Mouse (Mus musculus) CH12.LX (cell line): ENCODE results near the gene Ggcx. TPM values are rescaled to one million over a fixed set of nuclear protein-coding genes. Genes with fewer than 3 reads are reported as not detected.
A peak's percentile ranks its signal among the peaks of the same experiment; 100 is the strongest.

Experiments used
- DNase-seq: peaks from one replicate; pipeline ENCODE4 v3.0.0-alpha.2; 2013; ENCODE audit errors: extremely low read depth
- H3K27ac ChIP-seq: 2 replicates; pipeline ENCODE4 v1.5.1; 2012; ENCODE audit warnings: low read depth, mild to moderate bottlenecking, control low read depth, moderate library complexity; ENCODE audit not compliant: insufficient read depth
- H3K27me3 ChIP-seq: replicated peaks from 2 replicates; pipeline ENCODE3; 2012; ENCODE audit warnings: inconsistent platforms
- H3K36me3 ChIP-seq, 2 experiments: replicated peaks in 1 of 2; 2 replicates each; pipeline versions ENCODE3 to v1.6.1; 2012; ENCODE audit warnings: inconsistent platforms in 1 of 2, low read length in 1 of 2, mild to moderate bottlenecking in 1 of 2, mixed read lengths in 1 of 2, moderate library complexity in 1 of 2; ENCODE audit not compliant: control insufficient read depth in 1 of 2, insufficient read depth in 1 of 2
- H3K4me1 ChIP-seq, 2 experiments: 2 replicates each; pipeline ENCODE4 v1.6.1; 2012; ENCODE audit warnings: inconsistent platforms in 1 of 2, moderate library complexity in 1 of 2; ENCODE audit not compliant: insufficient read depth in 2 of 2, control insufficient read depth in 1 of 2
- H3K4me2 ChIP-seq: 2 replicates; pipeline ENCODE4 v1.6.1; 2012; ENCODE audit warnings: low read depth, mild to moderate bottlenecking, control low read depth; ENCODE audit not compliant: poor library complexity, insufficient read depth, severe bottlenecking
- H3K4me3 ChIP-seq, 3 experiments: fragments of 150-350 bp in 1 of 3; sonication (generic) in 1 of 3; replicated peaks in 1 of 3; 2 replicates each; pipeline versions ENCODE3 to v1.5.1; 2011 to 2012; ENCODE audit warnings: low read depth in 2 of 3, low read length in 2 of 3, mild to moderate bottlenecking in 2 of 3, moderate library complexity in 2 of 3, control low read depth in 1 of 3, improper control_type of control experiment in 1 of 3, inconsistent platforms in 1 of 3, mixed read lengths in 1 of 3; ENCODE audit not compliant: poor library complexity in 1 of 3
- H3K79me2 ChIP-seq: replicated peaks from 2 replicates; pipeline ENCODE4 v1.6.1; 2012; ENCODE audit warnings: mild to moderate bottlenecking, moderate library complexity; ENCODE audit not compliant: control insufficient read depth, poor library complexity, insufficient read depth, severe bottlenecking; ENCODE audit errors: extremely low read depth
- H3K9ac ChIP-seq: 2 replicates; pipeline ENCODE4 v1.6.1; 2012; ENCODE audit warnings: low read depth, mild to moderate bottlenecking, control low read depth, moderate library complexity; ENCODE audit not compliant: insufficient read depth
- H3K9me3 ChIP-seq: replicated peaks from 2 replicates; pipeline ENCODE3; 2012; ENCODE audit warnings: low read length, inconsistent platforms, mixed read lengths
- BHLHE40 ChIP-seq: IDR thresholded peaks from 2 replicates; pipeline ENCODE4 v1.6.1; 2011; ENCODE audit warnings: mild to moderate bottlenecking, low read depth, low read length, improper control_type of control experiment
- CHD1 ChIP-seq: IDR thresholded peaks from 2 replicates; pipeline ENCODE4 v1.6.1; 2012; ENCODE audit warnings: low read depth, low read length, improper control_type of control experiment, inconsistent platforms
- CHD2 ChIP-seq: IDR thresholded peaks from 2 replicates; pipeline ENCODE4 v1.6.1; 2011; ENCODE audit warnings: low read length, improper control_type of control experiment
- CTCF ChIP-seq, 2 experiments: IDR thresholded peaks in 1 of 2; conservative IDR thresholded peaks in 1 of 2; 2 replicates each; pipeline ENCODE4 v1.5.1; 2011 to 2012; ENCODE audit warnings: low read depth in 2 of 2, low read length in 2 of 2, improper control_type of control experiment in 1 of 2, inconsistent platforms in 1 of 2, mild to moderate bottlenecking in 1 of 2, moderate library complexity in 1 of 2
- ELF1 ChIP-seq: IDR thresholded peaks from 2 replicates; pipeline ENCODE4 v1.6.1; 2014; ENCODE audit warnings: low read depth, mild to moderate bottlenecking, inconsistent platforms, low read length, improper control_type of control experiment
- EP300 ChIP-seq: IDR thresholded peaks from 2 replicates; pipeline ENCODE4 v1.6.1; 2011; ENCODE audit warnings: low read length, improper control_type of control experiment
- ETS1 ChIP-seq: conservative IDR thresholded peaks from 2 replicates; pipeline ENCODE4 v1.6.1; 2012; ENCODE audit warnings: low read depth, mild to moderate bottlenecking, inconsistent platforms, low read length, improper control_type of control experiment, moderate library complexity
- HCFC1 ChIP-seq: IDR thresholded peaks from 2 replicates; pipeline ENCODE4 v1.6.1; 2012; ENCODE audit warnings: low read depth, mild to moderate bottlenecking, inconsistent platforms, low read length, improper control_type of control experiment
- IRF4 ChIP-seq: IDR thresholded peaks from 2 replicates; pipeline ENCODE4 v1.6.1; 2014; ENCODE audit warnings: low read depth, mild to moderate bottlenecking, inconsistent platforms, low read length, improper control_type of control experiment
- JUN ChIP-seq: IDR thresholded peaks from 2 replicates; pipeline ENCODE4 v1.6.1; 2011; ENCODE audit warnings: low read depth, mild to moderate bottlenecking, low read length, improper control_type of control experiment, moderate library complexity; ENCODE audit not compliant: insufficient read depth
- JUND ChIP-seq: conservative IDR thresholded peaks from 2 replicates; pipeline ENCODE4 v1.6.1; 2011; ENCODE audit warnings: low read depth, low read length, improper control_type of control experiment
- MAFK ChIP-seq: IDR thresholded peaks from 2 replicates; pipeline ENCODE4 v1.6.1; 2011; ENCODE audit warnings: low read length, improper control_type of control experiment; ENCODE audit not compliant: insufficient replicate concordance
- MEF2A ChIP-seq: IDR thresholded peaks from 2 replicates; pipeline ENCODE4 v1.6.1; 2014; ENCODE audit warnings: low read depth, mild to moderate bottlenecking, inconsistent platforms, low read length, improper control_type of control experiment, borderline replicate concordance
- MXI1 ChIP-seq: IDR thresholded peaks from 2 replicates; pipeline ENCODE4 v1.6.1; 2011; ENCODE audit warnings: mild to moderate bottlenecking, low read depth, low read length, improper control_type of control experiment
- MYC ChIP-seq: IDR thresholded peaks from 2 replicates; pipeline ENCODE4 v1.6.1; 2011; ENCODE audit warnings: low read depth, mild to moderate bottlenecking, improper control_type of control experiment, low read length
- NELFE ChIP-seq: IDR thresholded peaks from 2 replicates; pipeline ENCODE4 v1.6.1; 2011; ENCODE audit warnings: low read depth, low read length, improper control_type of control experiment
- NRF1 ChIP-seq: IDR thresholded peaks from 2 replicates; pipeline ENCODE4 v1.6.1; 2014; ENCODE audit warnings: low read depth, mild to moderate bottlenecking, inconsistent platforms, low read length, improper control_type of control experiment, moderate library complexity
- PAX5 ChIP-seq: IDR thresholded peaks from 2 replicates; pipeline ENCODE4 v1.6.1; 2012; ENCODE audit warnings: low read length, inconsistent platforms, mixed read lengths
- POLR2A ChIP-seq: IDR thresholded peaks from 2 replicates; pipeline ENCODE4 v1.6.1; 2011; ENCODE audit warnings: low read depth, mild to moderate bottlenecking, improper control_type of control experiment, low read length
- POLR2AphosphoS2 ChIP-seq: IDR thresholded peaks from 2 replicates; pipeline ENCODE4 v1.6.1; 2011; ENCODE audit warnings: low read depth, low read length, improper control_type of control experiment
- RAD21 ChIP-seq: IDR thresholded peaks from 2 replicates; pipeline ENCODE4 v1.6.1; 2011; ENCODE audit warnings: low read depth, mild to moderate bottlenecking, low read length, improper control_type of control experiment, moderate library complexity
- RCOR1 ChIP-seq: conservative IDR thresholded peaks from 2 replicates; pipeline ENCODE4 v1.6.1; 2012; ENCODE audit warnings: low read depth, mild to moderate bottlenecking, inconsistent platforms, low read length, improper control_type of control experiment
- SIN3A ChIP-seq: IDR thresholded peaks from 2 replicates; pipeline ENCODE4 v1.6.1; 2012; ENCODE audit warnings: low read length, improper control_type of control experiment, inconsistent platforms
- SMC3 ChIP-seq: IDR thresholded peaks from 2 replicates; pipeline ENCODE4 v1.6.1; 2011; ENCODE audit warnings: low read depth, low read length, improper control_type of control experiment
- TBP ChIP-seq: conservative IDR thresholded peaks from 2 replicates; pipeline ENCODE4 v1.6.1; 2011; ENCODE audit warnings: low read depth, low read length, improper control_type of control experiment
- UBTF ChIP-seq: IDR thresholded peaks from 2 replicates; pipeline ENCODE4 v1.6.1; 2012; ENCODE audit warnings: low read depth, mild to moderate bottlenecking, inconsistent platforms, low read length, improper control_type of control experiment, moderate library complexity
- USF1 ChIP-seq: IDR thresholded peaks from 2 replicates; pipeline ENCODE4 v1.6.1; 2014; ENCODE audit warnings: low read depth, mild to moderate bottlenecking, inconsistent platforms, low read length, improper control_type of control experiment
- USF2 ChIP-seq: conservative IDR thresholded peaks from 2 replicates; pipeline ENCODE4 v1.6.1; 2011; ENCODE audit warnings: low read depth, low read length, improper control_type of control experiment
- ZC3H11A ChIP-seq: IDR thresholded peaks from 2 replicates; pipeline ENCODE4 v1.6.1; 2012; ENCODE audit warnings: low read depth, mild to moderate bottlenecking, inconsistent platforms, low read length, improper control_type of control experiment
- ZKSCAN1 ChIP-seq: IDR thresholded peaks from 2 replicates; pipeline ENCODE4 v1.6.1; 2012; ENCODE audit warnings: low read depth, inconsistent platforms, low read length, improper control_type of control experiment, borderline replicate concordance
- ZMIZ1 ChIP-seq: IDR thresholded peaks from 2 replicates; pipeline ENCODE4 v1.6.1; 2012; ENCODE audit warnings: low read depth, mild to moderate bottlenecking, inconsistent platforms, low read length, improper control_type of control experiment
- ZNF384 ChIP-seq: IDR thresholded peaks from 2 replicates; pipeline ENCODE4 v1.6.1; 2012; ENCODE audit warnings: low read depth, low read length, improper control_type of control experiment, inconsistent platforms
- dilution Hi-C: fragments of 300-500 bp; cut with MboI; formaldehyde crosslinking; loops from 2 replicates; pipeline ENCODE4 v1.14.3; 2020; ENCODE audit warnings: low sequenced_read_pairs; ENCODE audit not compliant: extremely low pct_unique_long_range_greater_than_20kb, extremely low pct_ligation_motif_present
- in situ Hi-C: fragments of 300-500 bp; cut with MboI; formaldehyde crosslinking; loops from 3 replicates; pipeline ENCODE4 v1.14.3; 2019; ENCODE audit warnings: low sequenced_read_pairs, low pct_ligation_motif_present, low pct_unique_long_range_greater_than_20kb, mixed read lengths
- polyA plus RNA-seq: library from polyadenylated mRNA; unstranded; fragments of >175 nt; gene quantifications from 2 replicates; pipeline ENCODE4 v1.2.1, GENCODE M21; 2012; ENCODE audit warnings: low read depth; ENCODE audit not compliant: insufficient read length
- total RNA-seq, 2 experiments: library from RNA; depleted of rRNA; stranded (reverse); fragments of 300-350 nt in 1 of 2; fragments of >200 nt in 1 of 2; gene quantifications; 2 replicates each; pipeline ENCODE4 v1.2.3; 2012 to 2014

The Ggcx gene
- total and polyA plus RNA-seq, 3 experiments = 5.2 to 7.8 (median 6.7) TPM

- no peaks in the 10 kb centered on the region for H3K27me3 ChIP-seq
- TF ChIP-seq PAX5 = no peak
- no peak for TF ChIP-seq SMC3
- no peak for TF ChIP-seq MYC
- TF ChIP-seq CHD2 = no peak
- TF ChIP-seq CHD1 = no peak
- TF ChIP-seq ETS1 = no peak
- TF ChIP-seq MXI1 = no peak
- no peak for TF ChIP-seq JUND
- no peak for TF ChIP-seq POLR2A
- no peak for TF ChIP-seq IRF4
- TF ChIP-seq USF1 = no peak
- no peak for TF ChIP-seq MEF2A
- TF ChIP-seq SIN3A = no peak
- TF ChIP-seq RCOR1 = no peak
- TF ChIP-seq POLR2AphosphoS2 = no peak
- TF ChIP-seq UBTF = no peak
- TF ChIP-seq BHLHE40 = no peak
- TF ChIP-seq, all 38 proteins: peak for 0
- in situ Hi-C loops = loop anchor here (25.0 kb wide), 1 partner anchor 432 kb away; no protein-coding TSS in a partner anchor
- Histone ChIP-seq H3K4me3 (no peak overlapping the region), H3K4me2 (no peak overlapping the region), H3K9me3 (no peaks in the 10 kb centered on the region), H3K4me1 (peaks cover 0 to 10% of the 10 kb centered on the region in 2 experiments; a peak in 3 of 4 replicates), H3K9ac (no peak overlapping the region), H3K36me3 (no peaks in the 10 kb centered on the region), H3K79me2 (no peaks in the 10 kb centered on the region), H3K27ac (no peak overlapping the region)
- no peak for DNase-seq
- dilution Hi-C loops = no loop called here
Measured at GRCm38 (mm10) chr6:72405356-72405755, 8.8 kb upstream of the Ggcx start.

- Histone ChIP-seq H3K9ac (no peak overlapping the region), H3K27me3 (no peaks in the 10 kb centered on the region), H3K4me1 (peaks cover 4 to 13% of the 10 kb centered on the region in 2 experiments), H3K4me3 (no peak overlapping the region), H3K36me3 (no peaks in the 10 kb centered on the region), H3K79me2 (no peaks in the 10 kb centered on the region), H3K9me3 (no peaks in the 10 kb centered on the region), H3K27ac (no peak overlapping the region), H3K4me2 (no peak overlapping the region)
- dilution Hi-C loops (no loop called here), in situ Hi-C loops (loop anchor here (25.0 kb wide), 1 partner anchor 430 kb away; no protein-coding TSS in a partner anchor)
- DNase-seq = peak; percentile 95
- TF ChIP-seq ZKSCAN1 (no peak), USF1 (no peak), TBP (no peak), USF2 (no peak), EP300 (no peak), NELFE (peak; percentile 81; the same call in 1 of the 2 replicates), NRF1 (no peak), RCOR1 (no peak), MEF2A (peak; percentile 60; the same call in 1 of the 2 replicates), HCFC1 (no peak), JUN (no peak), ETS1 (no peak), MYC (peak; percentile 86), POLR2AphosphoS2 (no peak), RAD21 (peak; percentile 66), SMC3 (peak; percentile 97), ZC3H11A (no peak; the same call in 1 of the 2 replicates), ZNF384 (peak; percentile 44; the same call in 1 of the 2 replicates), BHLHE40 (no peak), CHD1 (no peak), JUND (no peak), ELF1 (peak; percentile 25; the same call in 1 of the 2 replicates), CTCF (conservative IDR thresholded peaks at IDR 0.05 in 1 of 2, IDR thresholded peaks at IDR 0.05 in 1 of 2; ENCODE audit: low read depth in 2 of 2, low read length in 2 of 2) (peak; percentile 92 to 99), CHD2 (no peak), UBTF (no peak), MAFK (no peak), ZMIZ1 (no peak)
Measured at GRCm38 (mm10) chr6:72407119-72407518, 7.0 kb upstream of the Ggcx start.
